Mouse (Mus musculus): ENCODE data around the gene P3h1.

Gene P3h1

GRCm38 (mm10) chr4:119232410-119233255, at the start of gene P3h1, which contains the start of gene AU022252:
Gene P3h1, plus strand, starts transcription at chr4:119232915.
Gene AU022252, minus strand, starts transcription at chr4:119232712.
- peak; percentile 99 for DNase-seq

- DNase-seq, result no peak
These were observed 49.2 kb upstream of the P3h1 start for GRCm38 (mm10) chr4:119183525-119183924.

GRCm38 (mm10) chr4:119185771-119186170, 46.9 kb upstream of the P3h1 start:
- DNase-seq, result no peak

- DNase-seq, result no peak
These were observed 44.5 kb upstream of the P3h1 start for GRCm38 (mm10) chr4:119188060-119188785.

GRCm38 (mm10) chr4:119189392-119189791, 43.3 kb upstream of the P3h1 start:
- no peak for DNase-seq

- DNase-seq, result no peak
These were observed 42.9 kb upstream of the P3h1 start, which contains the start of gene Ermap for GRCm38 (mm10) chr4:119189864-119190263. Gene Ermap, minus strand, starts transcription at chr4:119190011.

GRCm38 (mm10) chr4:119190618-119191017, 42.1 kb upstream of the P3h1 start:
- DNase-seq, result no peak

GRCm38 (mm10) chr4:119191273-119191672, 41.4 kb upstream of the P3h1 start:
- no peak for DNase-seq

- no peak for DNase-seq
These were observed 40.0 kb upstream of the P3h1 start for GRCm38 (mm10) chr4:119192757-119193156.

- DNase-seq, result peak; percentile 88
These were observed 37.7 kb upstream of the P3h1 start, which contains the start of gene Svbp for GRCm38 (mm10) chr4:119194909-119195581. Gene Svbp, plus strand, starts transcription at chr4:119195306.

GRCm38 (mm10) chr4:119195582-119196320, 37.0 kb upstream of the P3h1 start:
- DNase-seq, result peak; percentile 19

GRCm38 (mm10) chr4:119198105-119198504, 34.6 kb upstream of the P3h1 start:
- no peak for DNase-seq

- peak; percentile 70 for DNase-seq
These were observed 28.0 kb upstream of the P3h1 start for GRCm38 (mm10) chr4:119204672-119205071.

- no peak for DNase-seq
These were observed 16.0 kb upstream of the P3h1 start for GRCm38 (mm10) chr4:119216667-119217066.

GRCm38 (mm10) chr4:119218169-119218568, 14.5 kb upstream of the P3h1 start, which contains the start of gene Tmem269:
Gene Tmem269, minus strand, starts transcription at chr4:119218217.
- no peak for DNase-seq

GRCm38 (mm10) chr4:119223696-119224095, 9.0 kb upstream of the P3h1 start:
- DNase-seq, result peak; percentile 48

GRCm38 (mm10) chr4:119224534-119224933, 8.2 kb upstream of the P3h1 start:
- DNase-seq, result no peak

- DNase-seq, result no peak
These were observed 7.0 kb upstream of the P3h1 start for GRCm38 (mm10) chr4:119225719-119226118.

GRCm38 (mm10) chr4:119226751-119227150, 6.0 kb upstream of the P3h1 start:
- DNase-seq, result no peak

GRCm38 (mm10) chr4:119233256-119233901, 664 bp downstream of the P3h1 start:
- peak; percentile 55 for DNase-seq

GRCm38 (mm10) chr4:119234348-119234747, 1.6 kb downstream of the P3h1 start:
- DNase-seq, result no peak

- DNase-seq, result no peak
These were observed 5.9 kb downstream of the P3h1 start for GRCm38 (mm10) chr4:119238661-119239060.
